Mouse (Mus musculus): ENCODE data around the gene Gm20388.

Gm20388 gene

DNA sequence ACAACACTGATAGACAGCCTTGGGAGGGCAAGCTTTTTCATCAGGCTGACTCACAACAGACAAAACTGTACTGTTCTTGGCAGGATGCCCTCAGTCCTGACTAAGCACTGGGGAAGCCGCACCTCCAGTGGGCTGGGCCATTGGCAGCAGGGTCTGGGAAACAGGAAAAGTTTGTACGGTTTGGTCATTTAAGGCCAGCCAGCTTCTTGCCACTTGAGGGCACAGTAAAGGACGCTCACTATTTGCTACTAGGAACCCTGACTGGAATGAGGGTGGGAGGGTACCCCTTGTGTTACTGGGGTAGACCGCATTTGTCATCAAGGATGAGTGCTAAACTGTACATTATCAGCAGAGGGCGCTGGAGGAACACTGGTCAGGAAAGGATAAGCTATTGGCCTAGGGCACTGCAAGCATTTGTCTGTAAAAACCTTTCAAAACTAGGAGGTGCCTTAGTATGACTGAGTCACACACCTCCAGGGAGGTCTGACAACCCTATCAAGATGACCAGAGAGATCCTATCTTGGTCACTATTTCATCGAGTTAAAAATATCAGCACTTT lies 2995.9 kb downstream of the Gm20388 start:
- DNase-seq: peak; percentile 95

- no peak for DNase-seq
Observed at GRCm38 (mm10) chr8:122912150-122912549, 3001.5 kb downstream of the Gm20388 start.

GRCm38 (mm10) chr8:122912871-122913270 lies 3002.2 kb downstream of the Gm20388 start:
- no peak for DNase-seq

DNA sequence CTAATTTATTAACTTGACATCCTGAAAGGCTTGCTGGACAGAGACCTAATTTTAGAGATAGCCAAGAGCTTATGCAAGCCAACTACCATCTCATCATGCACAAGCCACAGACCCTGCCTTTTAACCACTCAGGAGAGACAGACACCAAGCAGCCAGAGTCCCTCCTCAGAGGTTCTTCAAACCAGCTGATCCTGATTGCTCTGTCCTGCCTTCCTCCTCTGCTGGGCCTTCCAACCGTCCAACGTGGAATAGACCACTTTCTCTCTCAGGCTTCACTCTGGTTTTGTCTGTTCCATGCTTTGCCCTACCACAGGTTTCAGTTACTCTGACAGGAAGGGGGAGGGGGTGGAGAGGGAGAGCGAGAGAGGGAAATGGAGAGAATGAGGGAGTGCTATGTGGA lies 3006.1 kb downstream of the Gm20388 start:
- no peak for DNase-seq

DNA sequence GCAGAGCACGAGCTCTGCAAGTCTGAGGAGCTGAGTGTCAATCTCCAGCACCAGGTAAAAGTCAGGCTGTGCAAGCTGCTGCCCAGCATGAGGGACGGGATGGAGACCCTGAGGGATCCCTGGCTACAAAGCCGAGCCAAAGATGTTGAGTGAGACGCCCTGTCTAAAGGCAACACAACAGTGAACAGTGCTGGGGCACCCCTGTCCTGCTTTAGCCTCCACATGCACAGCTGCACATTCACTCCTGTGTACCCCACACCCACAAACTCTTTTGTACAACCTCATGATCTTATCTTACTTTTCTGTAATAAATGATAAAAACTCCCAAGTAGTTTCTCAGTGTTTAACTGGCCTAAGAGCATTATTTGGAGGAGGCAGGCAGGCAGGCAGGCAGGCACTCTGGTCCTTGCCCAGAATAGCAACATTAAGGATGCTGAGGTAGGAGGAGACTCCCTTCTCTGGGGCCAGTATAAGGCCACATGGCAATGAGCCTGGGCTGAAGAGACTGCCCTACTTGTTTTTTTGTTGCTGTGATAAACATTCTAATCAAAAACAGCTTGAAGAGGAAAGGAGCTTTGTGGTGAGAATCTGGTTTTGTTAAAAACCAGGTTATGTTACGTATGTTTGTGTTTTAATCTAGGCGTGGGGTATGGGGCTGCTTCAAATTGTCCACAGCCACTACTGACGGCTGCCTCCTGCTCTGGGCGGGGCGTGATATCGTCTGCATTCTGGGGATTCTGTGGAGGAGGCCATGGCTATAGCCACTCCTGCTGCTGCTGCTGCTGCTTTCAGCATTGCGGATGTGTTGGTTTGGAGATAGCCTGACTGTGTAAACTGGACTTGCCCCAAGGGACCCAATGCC lies 3007.1 kb downstream of the Gm20388 start:
- DNase-seq: peak; percentile 72

GRCm38 (mm10) chr8:122918438-122919107 lies 3007.9 kb downstream of the Gm20388 start:
- DNase-seq: no peak

- DNase-seq: no peak
Observed at GRCm38 (mm10) chr8:122920890-122921289, 3010.2 kb downstream of the Gm20388 start.

DNA sequence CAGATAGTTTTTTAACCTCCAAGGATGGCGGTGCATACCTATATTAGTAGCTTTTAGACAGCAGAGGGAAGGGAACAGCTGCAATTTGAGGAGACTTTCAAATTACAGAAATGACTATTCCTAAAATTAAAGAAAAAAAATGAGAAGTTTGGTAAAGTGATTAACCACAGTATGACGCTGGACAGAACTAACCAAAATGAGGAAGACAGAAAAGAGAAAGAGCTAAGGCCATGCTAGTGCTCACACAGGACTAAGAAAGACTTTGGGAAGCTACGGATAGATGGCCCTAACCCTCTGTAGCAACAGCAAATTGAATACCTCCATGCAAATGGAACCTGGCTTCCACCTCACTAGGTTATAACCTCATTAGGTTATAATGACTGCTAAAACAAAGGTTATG lies 3012.3 kb downstream of the Gm20388 start:
- DNase-seq: no peak

DNA sequence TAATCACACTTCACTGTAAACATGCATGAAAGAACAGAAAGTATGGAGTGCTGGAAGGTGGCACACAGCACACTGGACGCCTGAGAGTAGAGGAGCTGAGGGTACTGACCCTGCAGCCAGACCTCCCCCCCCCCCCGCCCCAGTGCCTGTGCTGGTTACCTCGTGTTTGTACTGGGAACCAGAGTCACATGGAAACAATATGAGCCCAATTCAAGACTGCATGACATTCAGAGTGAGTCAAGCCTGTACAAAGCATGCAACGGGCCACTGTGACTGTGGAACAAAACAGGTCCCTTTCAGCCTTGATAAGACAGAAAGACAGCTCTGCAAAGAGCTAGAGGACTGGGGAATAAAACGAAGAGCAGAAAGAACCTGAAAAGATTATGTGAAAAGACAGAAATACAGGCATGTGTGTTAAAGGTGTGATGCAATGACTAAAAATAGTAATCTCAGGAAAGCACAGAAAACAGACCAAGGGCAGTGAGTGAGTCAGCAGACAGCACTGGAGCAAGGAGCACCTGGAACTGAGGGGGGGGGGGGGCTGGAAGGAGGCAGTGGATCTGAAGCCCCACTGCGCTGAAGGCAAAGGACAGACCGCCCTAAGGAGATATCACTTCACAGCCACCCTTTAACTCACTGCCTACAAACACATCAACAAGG lies 3012.9 kb downstream of the Gm20388 start:
- DNase-seq: no peak

GRCm38 (mm10) chr8:122924091-122924490 lies 3013.4 kb downstream of the Gm20388 start:
- DNase-seq: no peak

DNA sequence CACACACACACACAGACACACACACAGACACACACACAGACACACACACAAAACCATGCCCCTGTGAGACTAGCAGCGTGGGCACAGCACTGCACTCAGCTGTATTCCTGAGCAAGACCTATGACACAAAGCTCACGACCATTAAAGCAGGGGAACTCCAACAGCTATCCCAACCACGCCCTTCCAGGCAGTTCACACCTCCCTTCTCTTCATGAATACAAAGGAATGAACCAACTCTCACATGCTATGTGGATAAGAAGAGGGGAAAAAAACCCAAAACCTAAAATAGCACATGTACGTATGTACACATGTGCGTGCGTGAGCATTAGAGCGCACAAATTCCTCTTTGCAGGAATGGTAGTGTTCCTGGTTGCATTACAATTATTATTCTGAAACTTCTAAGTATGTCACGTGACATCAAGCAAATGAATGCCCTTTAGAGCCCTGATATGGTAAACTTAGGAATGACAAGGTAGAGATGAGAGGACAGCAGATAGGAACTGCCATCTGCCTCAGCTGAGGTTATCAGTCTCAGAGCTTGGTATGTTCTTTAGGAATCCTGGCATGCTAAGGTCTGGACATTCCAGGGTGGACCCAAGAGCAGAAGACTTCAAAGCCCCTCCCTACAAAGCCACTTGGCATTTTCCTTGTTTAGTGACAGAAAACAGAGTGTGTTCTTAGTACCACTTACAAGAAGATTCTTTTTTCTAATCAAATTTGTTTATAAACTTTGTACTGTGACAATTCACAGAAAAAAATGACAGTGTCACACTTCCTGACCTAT lies 3015.5 kb downstream of the Gm20388 start:
- DNase-seq: no peak

DNA sequence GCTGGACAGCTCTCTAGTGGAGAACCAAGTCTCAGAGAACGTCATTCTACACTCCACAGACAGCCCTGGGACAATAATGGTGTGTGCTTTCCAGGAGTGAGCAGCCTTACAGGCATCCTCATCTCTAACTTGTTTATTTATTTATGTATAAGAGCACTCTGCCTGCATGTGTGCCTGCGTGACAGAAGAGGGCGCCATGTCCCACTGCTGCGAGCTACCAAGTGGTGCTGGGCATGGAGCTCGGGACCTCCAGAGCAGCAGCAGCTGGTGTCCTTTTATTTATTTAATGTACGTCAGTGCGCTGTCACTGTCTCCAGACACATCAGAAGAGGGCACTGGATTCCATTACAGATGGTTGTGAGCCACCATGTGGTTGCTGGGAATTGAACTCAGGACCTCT lies 3016.1 kb downstream of the Gm20388 start:
- DNase-seq: no peak

DNA sequence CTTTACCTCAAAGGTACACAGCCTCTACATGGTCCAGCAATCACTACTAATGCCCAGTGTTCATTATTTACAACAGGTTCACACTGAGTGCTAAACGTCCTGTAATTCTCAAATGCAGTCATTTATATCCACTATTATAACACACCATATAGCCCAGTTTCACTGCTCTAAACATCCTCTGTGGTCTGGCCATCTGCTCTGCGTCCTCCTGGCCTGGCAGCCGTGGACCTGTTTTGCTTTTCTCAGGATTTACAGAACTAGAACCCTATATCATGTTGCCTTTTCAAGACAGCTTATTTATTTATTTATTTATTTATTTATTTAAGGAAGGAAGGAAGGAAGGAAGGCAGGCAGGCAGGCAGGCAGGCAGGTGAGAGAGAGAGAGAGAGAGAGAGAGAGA lies 3017.2 kb downstream of the Gm20388 start:
- DNase-seq: no peak

DNA sequence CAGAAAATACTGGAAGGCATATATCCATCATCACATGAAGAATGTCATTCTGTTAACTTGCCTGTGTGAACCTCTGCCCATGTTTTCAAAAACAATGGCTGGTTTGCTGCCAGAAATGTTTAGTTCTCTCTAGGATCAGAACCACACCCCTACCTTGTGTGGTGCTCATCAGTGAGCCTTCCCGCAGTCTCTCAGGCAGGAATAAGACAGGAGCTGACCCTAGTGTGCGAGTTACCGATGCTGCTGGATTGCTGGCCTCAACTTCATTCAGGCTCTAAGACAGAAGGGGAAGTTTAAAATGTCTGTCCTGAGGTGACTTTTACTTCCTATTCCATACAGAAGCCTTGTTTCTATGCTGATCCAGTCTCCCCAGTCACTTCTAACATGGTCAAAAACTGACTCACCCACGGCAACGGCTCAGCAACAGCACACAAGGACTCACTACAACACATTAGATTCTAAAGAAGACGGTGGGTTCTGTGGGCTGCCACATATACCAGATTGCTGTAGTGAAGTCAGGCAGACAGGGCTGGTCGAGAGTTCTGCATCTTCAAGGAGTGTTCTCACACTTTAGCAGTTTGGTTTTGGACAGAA lies 3018.1 kb downstream of the Gm20388 start:
- DNase-seq: peak; percentile 41

DNA sequence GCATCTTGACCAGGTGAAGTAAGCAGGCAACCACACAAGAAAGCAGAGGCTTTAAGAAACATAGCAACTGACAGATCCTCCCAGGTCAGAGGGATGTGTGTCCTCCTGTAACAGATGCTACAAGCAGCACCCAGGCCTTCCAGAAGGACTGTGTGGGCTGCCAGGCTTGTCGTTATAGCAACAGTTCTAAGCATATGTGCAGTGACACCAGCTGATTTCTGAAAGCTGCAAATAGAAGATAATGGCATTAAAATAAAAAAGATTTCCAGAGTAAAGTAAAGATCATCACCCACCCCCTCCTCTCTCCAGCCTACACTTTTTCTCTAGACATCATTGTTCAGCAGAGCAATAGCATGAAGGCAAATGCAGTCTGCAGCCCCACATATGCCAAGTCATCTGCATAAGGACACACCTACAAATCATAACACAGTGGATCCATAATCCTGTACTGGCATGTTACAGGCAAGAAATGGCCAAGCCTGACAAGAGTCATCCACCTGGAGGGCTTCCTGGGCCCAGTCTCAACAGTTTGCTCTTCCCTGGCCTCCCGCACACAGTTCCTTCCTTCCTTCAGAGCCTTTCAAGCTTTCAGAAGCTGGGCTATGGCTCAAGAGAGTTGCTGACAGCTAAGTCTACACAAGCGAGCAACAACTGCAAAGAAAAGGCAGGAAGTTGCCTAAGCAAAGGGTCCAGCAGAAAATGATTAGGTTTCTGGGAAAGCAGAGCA lies 3021.4 kb downstream of the Gm20388 start:
- DNase-seq: no peak

DNA sequence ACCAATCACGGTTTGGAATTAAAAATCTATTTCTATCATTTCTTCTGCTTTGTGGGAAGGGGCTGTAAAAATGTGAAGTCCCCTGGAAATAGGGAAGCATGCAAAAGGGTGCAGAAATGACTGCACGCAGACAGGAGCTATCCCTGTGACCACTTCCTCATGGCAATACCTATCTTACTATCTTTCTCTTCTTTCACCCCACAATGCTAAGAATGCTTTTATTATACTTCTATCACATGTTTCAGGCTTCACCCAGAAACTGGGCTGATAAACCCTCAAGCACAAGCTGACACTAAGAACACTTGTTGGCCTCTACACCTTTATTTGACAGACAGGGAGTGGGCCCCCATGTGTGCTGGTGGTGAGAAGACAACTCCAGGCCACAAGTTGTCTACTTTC lies 3021.9 kb downstream of the Gm20388 start:
- DNase-seq: no peak

DNA sequence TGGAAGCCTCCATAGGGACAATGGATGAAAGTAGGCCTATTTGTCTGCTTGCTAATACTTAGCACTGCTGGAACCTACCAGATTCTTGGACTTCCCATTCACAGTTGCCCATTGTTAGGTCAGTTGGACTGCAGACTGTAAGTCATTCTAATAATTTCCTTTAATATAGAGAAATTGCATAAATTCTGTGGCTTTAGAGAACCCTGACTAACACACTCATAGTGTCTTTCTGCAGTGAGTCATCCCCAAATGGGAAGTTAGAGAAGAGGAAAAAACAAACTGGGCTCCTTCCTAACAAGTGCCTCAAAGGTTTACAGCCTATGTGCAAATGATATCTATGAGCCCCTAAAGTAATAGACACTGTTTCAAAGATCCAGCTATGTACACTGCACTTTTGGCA lies 3023.3 kb downstream of the Gm20388 start:
- DNase-seq: no peak

GRCm38 (mm10) chr8:122935118-122935517 lies 3024.5 kb downstream of the Gm20388 start:
- DNase-seq: no peak

GRCm38 (mm10) chr8:122935912-122936311 lies 3025.3 kb downstream of the Gm20388 start:
- no peak for DNase-seq

DNA sequence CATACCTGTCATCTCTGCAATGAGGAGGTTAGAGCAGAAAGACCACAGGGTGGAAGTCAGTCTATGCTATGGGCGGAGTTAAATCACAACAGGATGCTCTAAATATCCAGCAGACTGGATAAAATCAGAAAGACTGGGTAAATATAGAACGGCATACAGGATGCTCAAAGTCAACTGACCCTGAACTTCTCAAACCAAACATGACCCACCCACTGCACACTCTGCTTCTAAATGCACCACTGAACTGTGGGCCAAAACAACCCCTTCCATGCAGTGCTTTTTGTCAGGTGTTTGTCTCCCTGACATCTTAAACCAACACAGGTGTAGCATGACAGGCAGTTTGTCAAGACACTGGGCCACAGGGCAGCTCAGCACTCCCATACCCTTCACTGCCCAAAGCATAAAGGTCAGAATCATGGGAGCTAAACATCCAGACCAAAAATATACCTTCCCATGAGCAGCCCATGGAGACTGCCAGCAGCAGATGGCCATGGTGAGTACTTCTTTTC lies 3027.0 kb downstream of the Gm20388 start:
- no peak for DNase-seq

GRCm38 (mm10) chr8:122938170-122938569 lies 3027.5 kb downstream of the Gm20388 start:
- DNase-seq: no peak
